Mouse (Mus musculus) heart, adult 2 months (tissue): ENCODE measurements around the gene Mllt3.

Experiments used
- CTCF ChIP-seq: fragments of 200-600 bp; IDR thresholded peaks from 2 replicates; pipeline ENCODE4 v1.8.1; 2022; ENCODE audit warnings: antibody characterized with exemption, mild to moderate bottlenecking, moderate library complexity
- EP300 ChIP-seq: fragments of 200-500 bp; IDR thresholded peaks from 2 replicates; pipeline ENCODE4 v1.6.1; 2011; ENCODE audit warnings: low read depth, low read length, control low read depth; ENCODE audit not compliant: insufficient read depth
- POLR2A ChIP-seq: fragments of 200-500 bp; IDR thresholded peaks from 2 replicates; pipeline ENCODE4 v1.6.1; 2011; ENCODE audit warnings: mild to moderate bottlenecking, low read depth, low read length, control low read depth; ENCODE audit not compliant: insufficient read depth

GRCm38 (mm10) chr4:87751515-87751864 lies 281.7 kb downstream of the Mllt3 start:
- TF ChIP-seq CTCF (no peak), POLR2A (no peak), EP300 (no peak)
